Mouse (Mus musculus) cerebellum, adult 2 months (tissue): Measurements from ENCODE around the gene Ptbp1.

Experiments
- CTCF ChIP-seq: fragments of 200-500 bp; IDR thresholded peaks from 2 replicates; pipeline ENCODE4 v1.5.1; 2011; ENCODE audit warnings: low read depth, mild to moderate bottlenecking, control low read depth, low read length, moderate library complexity, borderline replicate concordance; ENCODE audit not compliant: insufficient read depth
- POLR2A ChIP-seq: fragments of 200-500 bp; IDR thresholded peaks from 2 replicates; pipeline ENCODE4 v1.6.1; 2011; ENCODE audit warnings: low read length, control low read depth, borderline replicate concordance; ENCODE audit not compliant: insufficient read depth

DNA sequence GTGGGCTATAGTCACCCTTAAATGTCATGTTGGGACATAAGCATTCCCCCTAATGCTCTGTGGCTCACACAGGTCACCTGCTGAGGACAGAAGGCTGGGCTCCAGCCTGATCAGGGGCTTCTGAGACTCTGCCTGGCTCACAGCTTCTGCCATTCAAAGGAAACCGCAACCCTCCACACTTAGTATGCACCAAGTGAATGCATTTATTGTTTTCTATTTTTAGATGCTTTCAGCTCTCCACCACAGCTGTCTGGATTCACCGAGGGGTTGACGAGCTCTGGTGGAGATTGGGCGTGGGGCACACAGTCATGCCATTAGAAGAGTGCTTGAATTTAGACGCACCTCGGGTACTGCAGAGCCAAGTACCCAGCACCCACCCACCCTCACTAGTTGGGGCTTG, 19.1 kb downstream of the Ptbp1 start:
- TF ChIP-seq POLR2A (no peak), CTCF (no peak)
